Mouse (Mus musculus) liver, adult 2 months (tissue): ENCODE results near the gene Ap2a2.

ENCODE experiments used
- CTCF ChIP-seq: fragments of 200-500 bp; IDR thresholded peaks from 2 replicates; pipeline ENCODE4 v1.5.1; 2011; ENCODE audit warnings: low read depth, low read length, control low read depth
- POLR2A ChIP-seq: fragments of 200-500 bp; IDR thresholded peaks from 2 replicates; pipeline ENCODE4 v1.6.1; 2011; ENCODE audit warnings: low read length, control low read depth; ENCODE audit not compliant: insufficient read depth; ENCODE audit errors: extremely low read depth

GRCm38 (mm10) chr7:141542588-141542987, 19.4 kb upstream of the Ap2a2 start:
- TF ChIP-seq CTCF, result no peak
- TF ChIP-seq POLR2A, result no peak
